Mouse (Mus musculus) hindbrain, embryonic 12.5 days (tissue): Measurements from ENCODE around the gene Ddc. TPM values are rescaled to one million over a fixed set of nuclear protein-coding genes. Genes with fewer than 3 reads are reported as not detected.

Experiments
- ATAC-seq: fragments of 200-750 bp; cut with Nextera tagmentation; 2 replicates; pipeline ENCODE4 v1.8.0; 2017; ENCODE audit warnings: moderate TSS enrichment; ENCODE audit not compliant: low FRiP score
- H3K27ac ChIP-seq: fragments of 300-500 bp; sonication (generic); 2 replicates; pipeline ENCODE4 v1.5.1; 2016; ENCODE audit warnings: mild to moderate bottlenecking
- H3K27me3 ChIP-seq: fragments of 300-500 bp; sonication (generic); 2 replicates; pipeline ENCODE4 v1.6.1; 2016; ENCODE audit warnings: mild to moderate bottlenecking
- H3K36me3 ChIP-seq: fragments of 300-500 bp; sonication (generic); 2 replicates; pipeline ENCODE4 v1.6.1; 2016; ENCODE audit warnings: mild to moderate bottlenecking
- H3K4me1 ChIP-seq: fragments of 300-500 bp; sonication (generic); 2 replicates; pipeline ENCODE4 v1.6.1; 2016
- H3K4me2 ChIP-seq: fragments of 300-500 bp; sonication (generic); replicated peaks from 2 replicates; pipeline ENCODE4 v1.6.1; 2016; ENCODE audit warnings: mild to moderate bottlenecking
- H3K4me3 ChIP-seq: fragments of 300-500 bp; sonication (generic); 2 replicates; pipeline ENCODE4 v1.5.1; 2016; ENCODE audit warnings: mild to moderate bottlenecking
- H3K9ac ChIP-seq: fragments of 300-500 bp; sonication (generic); 2 replicates; pipeline ENCODE4 v1.6.1; 2016; ENCODE audit warnings: mild to moderate bottlenecking, moderate library complexity
- H3K9me3 ChIP-seq: fragments of 300-500 bp; sonication (generic); replicated peaks from 2 replicates; pipeline ENCODE4 v1.6.1; 2016; ENCODE audit warnings: mild to moderate bottlenecking
- WGBS: fragments of 180-500 bp; shearing (Covaris S2); methylation state at CpG from one replicate; pipeline ENCODE4 v1.1.7; 2016; 5-methylcytosine and 5-hydroxymethylcytosine counted together
- polyA plus RNA-seq: library from polyadenylated mRNA; unstranded; fragments of >200 nt; fragmentation: Nextera tagmentation; extraction: Ambion mirVana; gene quantifications from 2 replicates; pipeline ENCODE4 v1.2.1, GENCODE M21; 2016

The Ddc gene
- polyA plus RNA-seq, 1 experiment from 2014 or later, result 8.3 TPM

DNA sequence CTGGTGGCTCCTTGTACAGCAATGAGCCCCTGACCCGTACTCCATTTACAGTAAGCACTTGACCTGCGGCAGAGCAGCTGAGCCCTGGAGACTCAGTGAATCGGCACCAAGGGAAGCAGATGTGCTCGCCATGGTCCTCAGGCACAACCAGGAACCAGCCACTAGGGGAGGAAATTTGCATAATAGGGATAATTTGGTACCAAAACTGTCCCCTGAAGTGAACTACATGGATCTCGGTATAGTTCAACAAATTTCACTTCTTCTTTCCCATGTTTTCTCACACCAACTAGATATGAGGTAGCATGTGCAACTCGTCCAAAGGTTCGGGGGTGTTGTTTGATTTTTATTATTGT is 121.1 kb downstream of the Ddc start:
- no peak overlapping the region for H3K4me3 ChIP-seq
- no peaks in the 10 kb centered on the region for H3K27me3 ChIP-seq
- H3K4me2 ChIP-seq, result no peak overlapping the region
- H3K9ac ChIP-seq, result no peak overlapping the region
- no peak for ATAC-seq
- WGBS, result 75% methylated on average over 7 of the region's 7 CpGs
- no peak overlapping the region for H3K27ac ChIP-seq
- no peaks in the 10 kb centered on the region for H3K4me1 ChIP-seq
- H3K36me3 ChIP-seq, result no peaks in the 10 kb centered on the region
- no peaks in the 10 kb centered on the region for H3K9me3 ChIP-seq

DNA sequence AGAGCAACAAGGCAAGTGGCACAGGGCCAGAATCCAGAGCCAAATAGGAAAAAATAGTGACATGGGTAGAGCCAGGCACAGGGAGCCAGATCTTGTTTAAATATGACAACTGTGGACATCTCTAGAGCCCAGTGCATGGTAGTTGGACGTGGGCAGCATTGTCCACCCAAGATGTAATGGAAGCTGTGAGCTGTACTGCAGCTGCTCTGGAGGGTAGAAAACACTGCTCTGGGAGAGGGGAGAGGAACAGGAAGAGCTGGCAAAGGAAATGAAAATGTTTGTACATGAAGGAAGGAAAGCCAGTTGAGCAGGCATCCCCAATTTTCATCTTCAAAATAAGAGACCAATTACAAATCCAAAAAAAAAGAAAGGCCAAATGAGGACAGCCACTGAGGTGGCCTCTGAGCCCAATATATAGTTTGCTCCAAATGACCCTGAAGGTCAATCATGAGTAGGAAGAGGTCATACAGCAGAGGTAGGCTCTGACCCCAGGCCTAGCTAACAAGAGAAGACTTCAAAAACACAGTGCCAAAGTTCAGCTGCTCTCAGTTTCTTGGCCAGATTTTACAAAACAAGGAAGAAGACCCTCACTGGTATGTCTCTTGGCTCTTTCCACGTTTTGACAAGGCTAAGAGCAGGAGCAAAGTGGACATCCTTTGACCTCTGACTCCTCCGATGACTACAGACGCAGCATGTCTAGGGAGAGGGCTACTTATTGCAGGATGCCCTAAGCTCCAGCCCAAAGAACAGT is 121.7 kb downstream of the Ddc start:
- no peaks in the 10 kb centered on the region for H3K9me3 ChIP-seq
- no peak for ATAC-seq
- no peaks in the 10 kb centered on the region for H3K27me3 ChIP-seq
- WGBS, result 68% methylated on average over 4 of the region's 4 CpGs
- no peak overlapping the region for H3K4me2 ChIP-seq
- H3K36me3 ChIP-seq, result no peaks in the 10 kb centered on the region
- no peak overlapping the region for H3K4me3 ChIP-seq
- no peak overlapping the region for H3K9ac ChIP-seq
- H3K27ac ChIP-seq, result no peak overlapping the region
- no peaks in the 10 kb centered on the region for H3K4me1 ChIP-seq

DNA sequence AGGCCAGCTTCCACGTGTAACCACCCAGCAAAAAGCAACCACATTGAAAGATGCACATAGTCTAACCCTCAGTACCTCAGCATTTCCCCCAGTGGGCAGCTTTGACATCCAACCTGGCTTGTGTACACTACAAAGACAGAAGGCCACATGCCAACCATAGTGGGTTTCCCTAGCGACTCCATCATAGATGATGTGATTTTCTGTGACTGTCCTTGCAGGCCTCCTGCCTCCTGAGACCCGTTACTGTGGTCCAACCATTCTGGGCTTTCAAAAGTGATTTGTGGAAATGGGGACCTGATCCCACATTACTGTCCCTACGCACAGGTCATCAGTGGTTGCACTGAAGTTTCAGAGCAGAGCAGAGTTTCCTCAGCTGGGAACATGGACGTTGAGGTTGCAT is 123.1 kb downstream of the Ddc start:
- 89% methylated on average over 5 of the region's 5 CpGs for WGBS
- ATAC-seq, result no peak
- no peaks in the 10 kb centered on the region for H3K9me3 ChIP-seq

DNA sequence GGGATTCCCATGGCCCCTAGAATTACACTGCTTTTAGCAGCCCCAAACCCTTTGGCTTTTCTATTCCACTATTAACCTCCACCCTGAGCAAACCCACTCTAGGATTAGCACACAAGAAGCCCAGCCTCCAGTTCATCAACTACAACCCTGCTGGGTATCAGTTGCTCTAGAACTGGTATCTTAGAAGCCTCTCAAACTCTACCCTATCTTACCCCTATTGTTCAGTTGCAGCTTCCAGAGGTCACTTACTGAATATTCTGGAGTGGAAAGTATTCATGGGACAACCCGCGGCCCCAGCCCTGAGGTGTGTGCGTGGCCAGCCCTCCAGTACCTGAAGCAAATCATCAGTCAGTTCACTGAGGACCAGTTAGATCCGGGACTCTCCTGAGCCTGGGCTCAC is 123.6 kb downstream of the Ddc start:
- Histone ChIP-seq H3K4me3 (no peak overlapping the region), H3K4me2 (no peak overlapping the region), H3K9me3 (no peaks in the 10 kb centered on the region), H3K4me1 (no peaks in the 10 kb centered on the region), H3K36me3 (no peaks in the 10 kb centered on the region), H3K27ac (no peak overlapping the region), H3K9ac (no peak overlapping the region), H3K27me3 (no peaks in the 10 kb centered on the region)
- WGBS, result 96% methylated on average over 4 of the region's 4 CpGs
- no peak for ATAC-seq

More for the DNA sequence above, 123.1 kb downstream of the Ddc start:
- H3K4me1 ChIP-seq, result no peaks in the 10 kb centered on the region
- no peak overlapping the region for H3K9ac ChIP-seq
- H3K4me3 ChIP-seq, result no peak overlapping the region
- no peaks in the 10 kb centered on the region for H3K27me3 ChIP-seq
- H3K36me3 ChIP-seq, result no peaks in the 10 kb centered on the region
- no peak overlapping the region for H3K27ac ChIP-seq
- no peak overlapping the region for H3K4me2 ChIP-seq

GRCm38 (mm10) chr11:11772196-11772595 is 125.7 kb downstream of the Ddc start:
- Histone ChIP-seq H3K4me2 (no peak overlapping the region), H3K4me3 (no peak overlapping the region), H3K27me3 (no peaks in the 10 kb centered on the region), H3K4me1 (no peaks in the 10 kb centered on the region), H3K9ac (no peak overlapping the region), H3K36me3 (no peaks in the 10 kb centered on the region), H3K27ac (no peak overlapping the region), H3K9me3 (no peaks in the 10 kb centered on the region)
- WGBS, result 90% methylated on average over 4 of the region's 4 CpGs
- ATAC-seq, result no peak

GRCm38 (mm10) chr11:11770691-11771090 is 127.3 kb downstream of the Ddc start:
- Histone ChIP-seq H3K27ac (no peak overlapping the region), H3K27me3 (no peaks in the 10 kb centered on the region), H3K4me1 (no peaks in the 10 kb centered on the region), H3K36me3 (no peaks in the 10 kb centered on the region), H3K4me3 (no peak overlapping the region), H3K9ac (no peak overlapping the region), H3K9me3 (no peaks in the 10 kb centered on the region), H3K4me2 (no peak overlapping the region)
- no peak for ATAC-seq
- WGBS, result 95% methylated on average over 3 of the region's 3 CpGs

GRCm38 (mm10) chr11:11769281-11769680 is 128.7 kb downstream of the Ddc start:
- H3K4me1 ChIP-seq, result no peaks in the 10 kb centered on the region
- no peak overlapping the region for H3K27ac ChIP-seq
- ATAC-seq, result no peak
- 93% methylated on average over 20 of the region's 20 CpGs for WGBS
- no peaks in the 10 kb centered on the region for H3K27me3 ChIP-seq
- no peak overlapping the region for H3K9ac ChIP-seq
- no peak overlapping the region for H3K4me3 ChIP-seq
- no peaks in the 10 kb centered on the region for H3K9me3 ChIP-seq
- no peak overlapping the region for H3K4me2 ChIP-seq
- H3K36me3 ChIP-seq, result no peaks in the 10 kb centered on the region

DNA sequence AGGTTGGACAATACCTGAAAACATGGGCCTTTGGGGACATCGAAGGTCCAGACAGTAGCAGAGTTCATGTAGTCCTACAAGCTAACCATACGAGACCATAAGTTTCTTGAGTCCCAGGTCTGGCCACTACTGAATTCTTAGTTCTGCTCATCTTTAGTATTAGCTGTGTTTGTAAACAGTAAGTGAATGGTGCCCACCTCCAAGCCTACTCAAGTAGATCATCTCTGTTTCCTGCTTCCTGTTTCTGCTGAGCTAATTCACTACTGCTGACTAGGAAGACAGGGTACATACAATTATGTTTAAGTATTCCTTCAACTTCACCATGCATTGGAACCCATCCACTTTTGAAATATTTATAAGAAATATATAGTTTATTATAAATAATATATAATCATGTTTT is 129.9 kb downstream of the Ddc start:
- no peaks in the 10 kb centered on the region for H3K27me3 ChIP-seq
- WGBS, result 96% methylated on average over 2 of the region's 2 CpGs
- no peak overlapping the region for H3K4me3 ChIP-seq
- H3K4me2 ChIP-seq, result no peak overlapping the region
- H3K27ac ChIP-seq, result no peak overlapping the region
- H3K36me3 ChIP-seq, result no peaks in the 10 kb centered on the region
- no peak overlapping the region for H3K9ac ChIP-seq
- no peak for ATAC-seq
- no peaks in the 10 kb centered on the region for H3K4me1 ChIP-seq
- H3K9me3 ChIP-seq, result no peaks in the 10 kb centered on the region

DNA sequence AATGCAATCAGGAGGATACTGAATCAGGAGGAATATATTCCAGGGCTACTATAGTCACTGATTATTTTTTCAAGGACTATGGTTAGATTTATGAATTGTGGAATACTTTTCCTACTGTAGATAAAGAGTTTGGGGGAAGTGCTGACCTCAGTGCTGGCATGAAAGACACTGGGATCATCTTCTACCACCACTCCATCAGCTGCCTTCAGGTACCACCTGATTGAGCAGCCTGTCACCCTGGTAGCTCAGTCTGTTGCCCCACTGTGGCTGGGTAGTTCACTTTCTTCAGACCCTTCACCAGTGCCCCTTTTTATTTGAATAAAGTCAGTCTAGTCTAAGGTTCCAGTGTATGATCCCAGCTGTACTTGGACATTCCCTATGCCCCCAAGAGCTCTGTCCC is 131.2 kb downstream of the Ddc start:
- ATAC-seq, result no peak
- no peaks in the 10 kb centered on the region for H3K36me3 ChIP-seq
- H3K4me1 ChIP-seq, result no peaks in the 10 kb centered on the region
- no peak overlapping the region for H3K27ac ChIP-seq
- no peak overlapping the region for H3K4me2 ChIP-seq
- no peak overlapping the region for H3K4me3 ChIP-seq
- no peaks in the 10 kb centered on the region for H3K9me3 ChIP-seq
- no peak overlapping the region for H3K9ac ChIP-seq
- H3K27me3 ChIP-seq, result no peaks in the 10 kb centered on the region

DNA sequence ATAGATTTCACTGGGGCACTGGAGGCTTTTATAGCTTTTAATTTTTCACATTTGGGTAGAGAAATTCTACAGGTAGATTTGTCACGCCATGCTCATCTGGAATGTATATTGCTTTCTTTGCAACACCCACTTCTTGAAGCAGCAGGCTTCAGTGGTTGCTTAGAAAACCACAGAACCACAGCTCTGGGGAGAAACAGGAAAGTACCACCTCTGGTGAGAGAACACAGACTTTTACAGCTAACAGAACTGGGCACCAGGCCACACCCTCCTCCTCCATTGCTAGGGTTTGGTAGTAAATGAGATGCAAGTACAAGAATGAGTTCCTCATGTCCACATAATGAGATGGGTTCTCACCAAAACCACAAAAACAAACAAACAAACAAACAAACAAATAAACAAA is 131.8 kb downstream of the Ddc start:
- H3K4me3 ChIP-seq, result no peak overlapping the region
- H3K27me3 ChIP-seq, result no peaks in the 10 kb centered on the region
- no peaks in the 10 kb centered on the region for H3K9me3 ChIP-seq
- H3K27ac ChIP-seq, result no peak overlapping the region
- no peaks in the 10 kb centered on the region for H3K4me1 ChIP-seq
- H3K36me3 ChIP-seq, result no peaks in the 10 kb centered on the region
- WGBS, result 93% methylated on average over 1 of the region's 1 CpGs
- H3K9ac ChIP-seq, result no peak overlapping the region
- no peak for ATAC-seq
- no peak overlapping the region for H3K4me2 ChIP-seq

DNA sequence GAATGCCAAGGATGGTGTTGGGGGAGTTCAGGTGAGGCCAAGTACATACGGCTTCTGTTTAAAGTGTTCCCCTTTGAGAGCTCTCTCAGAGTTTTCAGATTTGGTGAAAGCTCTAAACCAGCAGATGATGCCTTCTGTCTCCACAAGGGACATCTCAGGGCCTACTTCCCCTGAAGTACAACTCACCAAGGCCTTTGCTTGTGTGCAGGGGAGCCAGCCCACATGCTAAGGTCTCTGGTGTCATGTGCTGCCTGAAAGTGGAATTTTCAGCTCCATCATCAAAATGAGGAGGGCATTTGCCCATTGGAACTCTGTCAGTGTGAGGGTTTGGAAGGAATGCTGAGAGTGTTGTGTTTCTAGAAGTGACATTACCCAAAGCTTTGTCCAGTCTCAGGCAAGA is 132.5 kb downstream of the Ddc start:
- Histone ChIP-seq H3K4me3 (no peak overlapping the region), H3K4me1 (no peaks in the 10 kb centered on the region), H3K9me3 (no peaks in the 10 kb centered on the region), H3K27me3 (no peaks in the 10 kb centered on the region), H3K27ac (no peak overlapping the region), H3K36me3 (no peaks in the 10 kb centered on the region), H3K4me2 (no peak overlapping the region), H3K9ac (no peak overlapping the region)
- WGBS, result 92% methylated on average over 1 of the region's 1 CpGs
- ATAC-seq, result no peak
